Mouse (Mus musculus) brain, embryonic 14.5 days (tissue): Measurements from ENCODE around the gene Zfp609. TPM values are rescaled to one million over a fixed set of nuclear protein-coding genes. Genes with fewer than 3 reads are reported as not detected.

Experiments
- DNase-seq: peaks from one replicate; pipeline ENCODE4 v3.0.0-alpha.2; 2011; ENCODE audit warnings: low read depth
- CTCF ChIP-seq: fragments of 200-500 bp; IDR thresholded peaks from 2 replicates; pipeline ENCODE4 v1.5.1; 2012; ENCODE audit warnings: inconsistent platforms, mild to moderate bottlenecking, moderate library complexity, borderline replicate concordance; ENCODE audit not compliant: insufficient read depth, insufficient read length; ENCODE audit errors: extremely low read depth
- POLR2A ChIP-seq: fragments of 200-500 bp; IDR thresholded peaks from 2 replicates; pipeline ENCODE4 v1.6.1; 2012; ENCODE audit warnings: mild to moderate bottlenecking, inconsistent platforms, borderline replicate concordance; ENCODE audit not compliant: poor library complexity, insufficient read depth, insufficient read length, severe bottlenecking; ENCODE audit errors: extremely low read depth
- polyA plus RNA-seq: library from polyadenylated mRNA; depleted of rRNA; stranded (reverse); fragments of >200 nt; gene quantifications from 2 replicates; pipeline ENCODE4 v1.2.3, GENCODE M21; 2012

Zfp609 gene
- polyA plus RNA-seq, 1 experiment, result 35.4 TPM

- DNase-seq, result no peak
- TF ChIP-seq POLR2A, result no peak
- TF ChIP-seq CTCF, result no peak
Measured at GRCm38 (mm10) chr9:65755164-65755563, 72.2 kb downstream of the Zfp609 start.

GRCm38 (mm10) chr9:65752632-65753031, 74.7 kb downstream of the Zfp609 start:
- TF ChIP-seq CTCF (peak; percentile 26; the same call in 1 of the 2 replicates), POLR2A (no peak)
- DNase-seq, result no peak

- no peak for DNase-seq
- TF ChIP-seq POLR2A (no peak), CTCF (no peak)
Measured at GRCm38 (mm10) chr9:65751906-65752305, 75.5 kb downstream of the Zfp609 start.

GRCm38 (mm10) chr9:65748102-65748501, 79.3 kb downstream of the Zfp609 start:
- DNase-seq, result no peak
- no peak for TF ChIP-seq POLR2A
- TF ChIP-seq CTCF, result no peak

- no peak for TF ChIP-seq POLR2A
- TF ChIP-seq CTCF, result no peak
- DNase-seq, result no peak
Measured at GRCm38 (mm10) chr9:65746479-65746878, 80.9 kb downstream of the Zfp609 start.

GRCm38 (mm10) chr9:65745456-65745855, 81.9 kb downstream of the Zfp609 start:
- DNase-seq, result peak; percentile 27

GRCm38 (mm10) chr9:65744171-65745082, 82.9 kb downstream of the Zfp609 start:
- DNase-seq, result peak; percentile 98
- TF ChIP-seq POLR2A (no peak), CTCF (no peak)

More at GRCm38 (mm10) chr9:65745456-65745855, 81.9 kb downstream of the Zfp609 start:
- no peak for TF ChIP-seq CTCF
- no peak for TF ChIP-seq POLR2A

- DNase-seq, result no peak
- TF ChIP-seq POLR2A (no peak), CTCF (no peak)
Measured at GRCm38 (mm10) chr9:65743809-65744170, 83.6 kb downstream of the Zfp609 start.

GRCm38 (mm10) chr9:65743322-65743721, 84.0 kb downstream of the Zfp609 start:
- TF ChIP-seq CTCF, result no peak
- DNase-seq, result no peak

GRCm38 (mm10) chr9:65742777-65743176, 84.6 kb downstream of the Zfp609 start:
- TF ChIP-seq CTCF (no peak), POLR2A (no peak)
- no peak for DNase-seq

GRCm38 (mm10) chr9:65741066-65741852, 86.1 kb downstream of the Zfp609 start:
- DNase-seq, result peak; percentile 25
- TF ChIP-seq CTCF, result no peak
- TF ChIP-seq POLR2A, result no peak

- no peak for DNase-seq
- no peak for TF ChIP-seq POLR2A
- no peak for TF ChIP-seq CTCF
Measured at GRCm38 (mm10) chr9:65734931-65735330, 92.4 kb downstream of the Zfp609 start.

GRCm38 (mm10) chr9:65728588-65728987, 98.8 kb downstream of the Zfp609 start:
- DNase-seq, result no peak
- TF ChIP-seq CTCF, result no peak
